Mouse (Mus musculus) CD4-positive, CD25-positive, alpha-beta regulatory T cell, adult 2 months (primary cell): Measurements from ENCODE around the gene Ndfip2.
A peak's percentile ranks its signal among the peaks of the same experiment; 100 is the strongest.

ENCODE experiments used
- DNase-seq: peaks from one replicate; pipeline ENCODE4 v3.0.0-alpha.2; 2012; ENCODE audit warnings: low read depth, low spot score

Ndfip2 gene

DNA sequence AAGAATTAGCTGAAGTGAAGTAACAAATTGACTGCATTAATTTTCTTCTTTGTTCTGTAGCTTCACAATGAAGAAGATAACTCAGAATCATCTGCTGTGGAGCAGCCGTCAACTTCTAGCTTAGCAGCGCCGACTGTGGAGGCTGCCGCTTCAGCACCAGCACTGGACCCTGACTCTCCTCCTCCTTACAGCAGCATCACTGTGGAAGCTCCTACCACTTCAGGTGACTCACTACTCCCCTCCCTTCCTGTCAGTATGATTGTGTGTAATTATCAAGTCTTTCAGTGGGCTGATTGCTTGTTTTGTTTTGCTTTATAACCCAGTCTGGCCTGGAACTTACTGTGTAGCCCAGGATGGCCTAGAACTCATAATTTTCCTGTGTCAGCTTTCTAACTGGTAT lies 29.2 kb downstream of the Ndfip2 start:
- DNase-seq: peak; percentile 22

DNA sequence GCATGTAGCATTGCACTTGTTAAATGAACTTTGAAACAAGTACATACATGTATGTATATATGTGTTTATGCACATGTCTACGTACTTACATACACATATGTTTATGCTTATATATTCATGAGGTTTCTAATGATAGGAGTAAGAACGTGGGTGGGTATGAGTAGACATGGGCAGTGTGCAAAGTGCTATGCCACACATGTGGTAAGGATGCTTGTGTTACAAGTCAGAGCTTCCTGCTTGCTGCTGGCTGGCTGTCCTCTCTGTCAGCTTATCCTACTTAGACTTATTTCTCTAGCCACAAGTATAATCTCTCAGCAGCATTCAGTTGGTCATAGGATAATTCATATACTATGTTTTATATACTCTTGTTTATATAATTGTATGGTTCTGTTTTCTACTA lies 29.6 kb downstream of the Ndfip2 start:
- DNase-seq: peak; percentile 30

DNA sequence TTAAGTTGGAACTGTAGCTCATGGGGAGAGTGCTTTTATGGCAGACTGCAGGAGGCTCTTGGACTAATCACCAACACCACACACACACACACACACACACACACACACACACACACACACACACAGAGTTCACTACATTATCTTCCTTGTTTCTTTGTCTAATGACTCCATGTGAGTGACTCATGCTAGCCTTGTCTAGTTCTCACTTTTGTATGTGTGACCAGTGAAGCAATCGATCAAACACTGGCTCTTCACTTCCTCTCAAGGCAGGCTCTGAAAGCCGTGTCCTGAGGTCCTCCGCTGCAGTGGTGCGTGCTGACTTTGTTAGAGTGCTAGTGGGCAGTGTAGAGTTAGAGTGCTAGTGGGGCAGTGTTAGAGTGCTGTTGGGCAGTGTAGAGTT lies 30.2 kb downstream of the Ndfip2 start:
- peak; percentile 19 for DNase-seq

DNA sequence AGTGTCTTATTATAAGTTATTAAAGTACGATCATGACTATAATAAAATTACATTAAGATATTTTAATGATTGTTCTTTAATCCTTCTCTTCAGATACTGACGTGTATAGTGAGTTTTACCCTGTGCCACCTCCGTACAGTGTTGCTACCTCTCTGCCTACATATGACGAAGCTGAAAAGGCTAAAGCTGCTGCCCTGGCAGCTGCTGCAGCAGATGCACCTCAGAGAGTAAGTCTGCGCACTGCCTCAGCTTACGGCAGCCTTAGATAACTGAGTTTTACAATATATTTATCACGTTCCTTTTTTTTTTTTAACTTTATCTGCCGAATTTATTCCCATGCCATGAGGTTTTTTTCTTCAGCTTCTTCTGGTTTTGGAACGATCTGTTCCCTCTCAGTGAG lies 33.8 kb downstream of the Ndfip2 start:
- DNase-seq: no peak

DNA sequence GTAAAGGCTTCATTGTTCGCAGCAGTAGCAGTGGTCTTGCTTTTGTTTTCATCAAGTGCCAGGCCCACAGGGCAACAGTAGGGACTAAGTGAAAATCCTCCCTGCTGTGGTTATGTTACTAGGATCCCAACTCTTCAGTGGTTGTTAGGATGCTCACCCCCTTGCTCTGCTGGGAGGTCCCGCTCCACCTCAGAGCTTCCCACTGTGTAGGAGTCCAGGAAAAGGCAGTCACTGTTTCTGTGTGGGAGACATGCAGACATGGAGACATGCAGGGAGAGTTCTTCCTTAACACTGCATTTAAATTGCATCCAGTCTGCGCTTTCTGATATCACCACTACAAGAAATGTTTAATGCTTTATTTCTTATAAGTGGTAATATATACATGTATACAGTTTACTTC lies 35.4 kb downstream of the Ndfip2 start:
- no peak for DNase-seq

DNA sequence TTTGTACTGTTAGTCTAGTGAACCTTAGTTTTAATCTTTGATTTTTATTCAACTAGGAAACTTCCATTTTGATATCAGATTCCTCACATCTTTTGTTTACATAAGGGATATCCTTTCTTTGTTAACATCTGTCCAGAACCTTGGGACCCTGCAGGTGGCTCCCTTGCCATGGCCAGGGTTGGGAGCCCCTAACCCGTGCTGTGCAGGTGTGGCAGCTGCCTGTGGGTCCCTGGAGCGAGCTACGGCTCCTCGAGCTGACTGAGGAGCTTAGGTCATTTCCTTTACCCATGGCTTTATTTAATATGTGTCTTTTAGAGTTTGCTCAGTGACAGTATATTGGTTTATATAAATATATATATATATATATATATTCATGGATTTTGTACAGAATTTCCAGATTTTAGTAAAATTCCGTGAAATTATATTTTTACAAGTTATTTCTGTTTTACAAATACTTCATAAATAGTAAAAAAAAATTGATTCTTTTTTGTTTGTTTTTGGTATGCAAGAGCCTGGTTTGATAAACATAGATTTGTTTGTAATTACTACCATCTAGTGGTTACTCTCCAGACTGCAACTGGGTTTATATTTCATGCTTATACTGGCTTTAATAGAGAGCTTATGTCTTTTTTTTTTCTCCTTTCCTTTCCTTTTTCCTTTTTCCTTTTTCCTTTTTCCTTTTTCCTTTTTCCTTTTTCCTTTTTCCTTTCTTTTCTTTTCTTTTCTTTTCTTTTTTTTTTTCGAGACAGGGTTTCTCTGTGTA lies 37.6 kb downstream of the Ndfip2 start:
- peak; percentile 80 for DNase-seq

DNA sequence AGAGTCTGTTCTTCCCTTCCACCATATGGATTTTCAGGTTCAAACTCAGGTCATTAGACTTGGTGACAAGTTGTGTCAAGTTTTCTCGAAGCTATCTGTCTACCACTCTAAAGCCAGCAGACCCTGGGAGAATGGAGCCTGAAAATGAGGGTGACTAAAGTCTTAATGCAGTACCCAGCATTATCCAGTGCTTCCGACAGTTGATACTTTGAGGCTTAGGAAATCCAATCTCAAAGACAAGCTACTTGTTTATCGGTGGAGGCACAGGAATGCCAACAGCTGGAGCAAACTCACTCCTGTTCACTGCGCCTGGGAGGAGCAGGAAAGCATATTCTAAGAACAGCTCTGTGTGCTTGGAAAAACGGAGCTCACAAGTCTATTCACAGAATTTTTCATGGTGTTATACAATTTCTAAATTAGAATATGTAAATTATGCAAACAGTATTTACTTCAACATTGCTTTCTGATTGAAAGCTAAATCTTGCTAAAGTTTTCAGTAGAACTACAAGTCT lies 41.4 kb downstream of the Ndfip2 start:
- DNase-seq: no peak

DNA sequence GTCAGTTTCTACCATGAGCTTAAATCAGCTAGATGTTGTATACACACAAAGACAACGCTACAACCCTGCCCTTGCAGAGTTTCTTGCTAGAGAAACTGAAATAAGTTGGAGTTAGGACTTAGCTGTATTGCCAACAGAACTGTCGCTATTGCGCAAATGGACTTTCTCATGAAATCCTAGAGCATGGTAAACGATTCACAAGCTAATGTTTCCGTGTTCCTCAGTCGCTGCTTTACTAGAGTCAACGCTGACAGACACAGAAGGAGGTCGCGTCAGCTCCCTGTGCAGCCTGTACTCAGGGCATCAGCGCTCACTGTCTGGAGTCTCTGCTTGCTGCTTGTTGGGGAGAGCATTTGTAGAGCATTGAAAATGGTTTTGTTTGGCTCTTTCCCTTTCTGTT lies 42.2 kb downstream of the Ndfip2 start:
- no peak for DNase-seq

DNA sequence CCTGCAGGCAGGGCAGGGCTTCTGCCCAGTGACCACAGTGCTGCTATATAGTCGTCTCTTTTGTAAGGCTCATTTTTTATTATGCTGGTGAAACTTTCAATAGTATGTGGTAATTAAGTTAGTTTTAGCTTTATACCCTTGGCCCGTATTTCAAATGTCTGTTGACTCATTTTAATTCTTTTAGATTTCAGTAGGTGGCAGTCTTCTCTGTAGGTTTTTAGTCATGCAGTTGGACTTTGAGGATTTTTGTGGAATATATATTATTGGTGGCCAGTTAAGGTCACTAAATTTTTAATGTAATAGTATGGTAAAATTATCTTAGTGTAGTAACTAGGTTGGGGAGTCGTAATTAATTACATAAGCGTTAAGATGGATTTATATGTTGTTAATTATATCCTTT lies 44.3 kb downstream of the Ndfip2 start:
- DNase-seq: no peak

DNA sequence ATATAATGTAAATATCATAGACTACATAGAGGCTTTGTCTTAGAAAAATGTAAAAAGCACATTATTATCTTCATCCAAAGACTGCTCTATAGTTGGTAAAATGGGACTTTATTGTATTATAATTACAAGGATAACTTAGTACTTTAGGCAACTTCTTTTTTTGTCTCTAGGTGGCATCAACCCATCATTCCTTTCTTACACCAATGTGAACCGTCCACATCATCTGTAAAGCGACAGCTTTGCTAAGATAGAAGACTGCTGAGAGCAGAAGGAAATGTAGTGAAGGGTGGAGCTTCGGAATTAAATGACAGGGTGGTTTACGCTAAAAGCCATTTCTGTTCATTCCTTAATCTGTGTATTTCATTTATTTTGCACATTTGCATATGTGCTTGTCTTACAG lies 49.3 kb downstream of the Ndfip2 start:
- DNase-seq: no peak

DNA sequence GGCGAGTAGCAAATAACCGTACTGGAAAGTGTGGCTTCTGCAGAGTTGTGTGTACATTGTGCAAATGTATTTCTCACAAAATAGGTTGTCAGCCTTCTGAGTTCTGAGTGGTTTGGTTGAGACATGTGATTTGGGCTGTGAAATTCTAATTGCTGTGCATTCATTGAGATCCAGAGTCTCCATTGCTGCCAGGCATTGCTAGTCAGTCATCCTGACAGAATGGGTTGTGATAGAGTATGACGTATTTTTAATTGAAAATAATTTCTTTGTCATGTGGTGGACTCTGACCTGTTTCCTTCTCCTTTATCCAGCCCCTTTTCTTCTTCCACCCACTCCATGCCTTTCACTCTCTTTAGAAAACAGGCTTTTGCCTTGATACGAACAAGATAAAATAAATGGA lies 54.0 kb downstream of the Ndfip2 start:
- no peak for DNase-seq

DNA sequence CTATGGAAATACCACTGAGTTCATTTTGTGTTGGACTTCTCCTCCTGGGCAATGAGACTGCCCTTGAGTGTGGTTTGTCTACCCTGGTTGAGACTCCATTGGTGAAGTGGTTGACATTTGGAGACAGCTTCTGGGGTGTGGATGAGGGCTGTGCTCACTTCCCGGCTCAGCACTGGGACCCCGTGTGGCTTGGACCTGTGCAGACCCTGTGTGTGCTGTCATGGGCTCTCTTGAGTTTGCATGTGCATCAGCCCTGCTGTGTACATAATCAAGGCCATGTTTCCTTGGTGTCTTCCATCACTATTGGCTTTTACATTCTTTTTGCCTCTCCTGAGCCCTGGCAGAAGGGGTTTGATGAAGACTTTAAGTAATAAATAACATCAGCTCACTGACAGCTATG lies 54.6 kb downstream of the Ndfip2 start:
- no peak for DNase-seq

DNA sequence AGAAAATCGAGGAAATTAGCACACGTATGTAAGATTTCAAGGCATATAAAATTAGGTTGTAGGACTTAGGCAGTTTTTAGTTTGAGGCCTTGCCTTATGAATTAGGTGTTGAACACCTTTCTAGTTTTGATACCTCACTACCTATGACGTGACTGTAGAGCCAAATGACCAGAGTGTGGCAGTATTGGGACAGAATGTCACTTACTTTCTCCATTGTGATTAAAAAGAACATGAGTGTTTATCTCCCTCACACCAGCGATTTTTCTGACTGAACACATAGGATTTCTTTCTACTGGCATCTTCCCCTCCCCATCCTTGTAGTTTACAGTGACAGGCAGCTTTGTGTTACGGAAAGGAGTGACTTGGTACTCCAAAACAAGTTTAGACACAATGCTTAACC lies 55.5 kb downstream of the Ndfip2 start:
- DNase-seq: no peak

DNA sequence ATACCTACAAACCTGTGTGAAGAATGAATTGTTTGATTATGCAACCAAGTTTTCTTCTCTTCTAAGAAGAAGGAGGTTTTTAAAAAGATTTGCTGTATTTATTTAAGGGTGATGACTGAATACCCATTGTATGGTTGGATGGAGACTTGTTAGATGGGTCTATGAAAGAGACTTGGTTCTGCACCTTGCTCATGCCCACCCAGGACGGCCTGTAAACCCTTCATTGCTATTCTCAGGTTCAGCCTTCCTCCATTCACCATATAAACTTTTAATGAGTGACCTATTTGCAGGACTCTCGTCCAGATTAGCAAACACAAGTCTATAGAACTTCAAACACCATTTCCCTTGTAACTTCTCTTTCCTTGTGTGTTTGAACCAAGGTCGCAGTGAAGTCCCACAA lies 63.3 kb downstream of the Ndfip2 start:
- DNase-seq: no peak

DNA sequence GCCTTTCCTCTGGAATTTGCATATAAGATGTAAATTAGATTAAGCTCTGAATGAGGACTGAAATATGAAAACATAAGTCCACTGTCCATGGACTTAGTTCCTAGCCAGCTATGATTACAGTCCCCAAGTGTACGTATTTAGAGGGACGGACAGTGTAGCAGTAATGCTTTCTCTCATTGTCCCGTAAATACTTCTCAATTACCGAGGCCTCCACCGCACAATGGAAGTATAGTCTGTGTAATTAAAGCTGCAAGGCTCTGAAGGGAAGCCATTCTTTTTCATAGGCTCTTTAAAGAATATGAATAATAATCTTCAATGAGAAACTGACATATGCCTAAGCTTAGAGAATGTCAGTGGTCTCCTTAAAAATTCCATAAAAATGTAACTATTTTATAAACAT lies 64.5 kb downstream of the Ndfip2 start:
- no peak for DNase-seq

DNA sequence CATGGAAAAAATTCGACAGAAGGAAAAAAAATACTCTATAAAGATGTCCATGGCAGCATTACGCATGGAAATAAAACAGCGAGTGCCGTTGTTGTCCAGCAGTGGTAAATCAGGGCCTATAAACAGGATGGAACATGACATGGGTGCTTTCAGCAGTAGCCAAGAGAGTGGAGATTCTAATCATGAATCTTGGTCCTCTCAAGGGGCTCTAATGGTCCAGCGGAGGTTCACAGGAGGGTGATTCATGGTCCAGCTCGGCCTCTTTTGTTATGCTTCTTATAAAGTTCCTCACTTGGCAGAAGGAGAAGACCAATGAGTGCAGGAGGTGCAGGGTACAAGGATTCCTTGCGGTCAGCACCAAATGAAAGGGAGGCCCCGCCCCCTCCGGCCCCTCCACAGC lies 65.1 kb downstream of the Ndfip2 start:
- DNase-seq: no peak

DNA sequence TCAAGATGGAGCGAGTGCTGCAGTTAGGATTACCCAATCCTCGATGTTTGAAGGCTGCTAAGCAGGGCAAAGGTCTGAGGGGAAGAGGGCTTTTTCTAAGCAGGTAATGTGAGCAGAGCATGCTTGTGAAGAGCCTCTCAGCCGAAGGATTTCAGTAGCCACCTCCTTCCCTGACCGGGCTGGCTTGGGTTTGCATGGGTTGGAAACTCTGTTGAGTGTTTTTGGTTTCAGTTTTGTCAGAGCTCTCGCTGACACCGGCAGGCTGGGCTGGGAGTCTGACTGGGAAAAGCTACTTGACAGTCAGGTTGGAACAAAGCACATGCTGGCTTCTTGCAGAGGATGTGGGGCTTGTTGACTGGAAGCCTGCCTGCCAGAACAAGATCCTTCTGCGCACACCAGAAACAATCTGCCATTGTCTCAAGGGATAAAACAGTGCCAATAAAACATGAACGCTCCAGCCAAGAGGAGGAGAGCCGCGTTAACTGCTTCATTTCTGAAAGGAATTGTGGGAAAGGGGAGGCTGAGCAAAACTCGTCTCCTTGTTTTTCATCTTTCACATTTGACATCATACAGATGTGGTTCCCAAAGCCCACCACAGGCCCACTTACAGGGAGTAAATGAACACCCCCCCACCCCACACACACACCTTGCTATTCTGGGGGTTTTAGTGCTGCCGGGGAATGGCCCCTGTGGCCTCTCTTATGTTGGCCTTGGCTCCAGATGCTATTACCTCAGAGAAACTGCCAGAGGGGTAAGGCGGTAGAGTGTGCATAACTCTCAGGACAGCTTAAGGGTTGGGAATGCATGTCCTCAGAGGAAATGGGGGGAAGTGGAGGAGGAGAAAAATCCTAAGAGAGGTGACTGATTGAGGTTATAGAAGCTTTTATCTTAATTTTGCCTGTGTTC lies 70.3 kb downstream of the Ndfip2 start:
- DNase-seq: peak; percentile 19

DNA sequence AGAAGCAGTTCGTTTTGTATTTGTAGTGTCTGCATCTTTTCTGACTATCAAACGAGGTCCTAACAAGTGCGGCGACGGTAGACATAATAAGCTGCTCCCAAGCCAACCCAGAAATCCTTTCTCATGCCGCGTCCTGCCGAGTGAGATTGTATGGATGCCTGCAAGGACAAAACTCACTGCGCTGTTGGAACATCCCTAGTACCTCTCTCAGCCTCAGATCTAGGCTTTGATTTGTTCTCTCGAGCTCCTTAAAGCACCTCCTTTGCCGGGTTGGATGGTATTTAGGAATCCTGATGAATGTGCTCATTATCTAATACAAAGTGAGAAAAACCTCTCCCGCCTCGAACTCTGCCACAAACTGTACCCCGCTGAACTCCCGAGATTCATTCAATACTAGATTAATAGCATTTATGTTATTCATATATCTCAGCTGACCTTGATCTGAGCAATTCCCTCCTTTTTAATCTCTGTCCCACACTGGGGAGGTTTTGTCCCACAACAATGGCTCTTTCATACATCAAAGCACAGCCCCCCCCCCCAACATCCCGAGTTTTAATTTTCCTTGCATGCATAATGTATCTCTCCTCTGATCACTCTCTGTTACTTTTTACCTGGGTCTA lies 75.2 kb downstream of the Ndfip2 start:
- DNase-seq: no peak

DNA sequence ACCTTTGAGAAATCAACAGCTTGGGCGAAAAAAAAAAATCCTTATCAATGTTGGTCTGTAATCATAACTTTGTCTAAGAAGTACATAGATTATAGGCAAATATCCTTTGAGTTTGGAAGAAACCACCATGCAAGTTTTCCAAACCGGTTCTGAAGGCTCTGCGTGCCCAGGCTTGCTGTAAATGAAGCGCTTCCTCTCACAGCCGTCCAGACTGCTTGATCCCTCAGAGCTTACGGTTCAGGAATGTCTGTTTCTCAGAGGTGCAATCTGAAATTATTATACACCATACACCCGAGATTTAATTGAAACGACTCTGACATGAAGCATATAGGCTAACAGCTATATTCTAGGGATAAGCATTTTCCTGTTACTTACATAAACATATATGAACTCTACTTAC lies 83.4 kb downstream of the Ndfip2 start:
- no peak for DNase-seq

DNA sequence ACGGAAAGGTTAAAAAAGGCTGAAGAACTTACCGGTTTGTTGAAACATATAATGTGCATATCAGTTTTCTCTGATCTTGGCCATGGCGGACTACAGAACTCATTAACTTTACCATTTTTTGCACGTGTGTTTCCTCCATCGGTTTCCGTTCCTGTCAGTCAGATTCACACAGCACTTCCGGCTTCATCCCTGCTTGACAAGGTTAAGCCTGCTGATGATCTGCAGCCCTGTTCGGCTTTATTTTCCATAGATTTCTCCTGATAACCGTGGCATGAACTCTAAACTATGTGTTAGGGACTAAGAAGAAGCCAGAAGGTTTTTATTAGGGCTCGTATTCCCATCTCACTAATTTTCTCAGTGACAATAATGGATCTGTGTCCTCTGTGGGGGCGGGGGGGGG lies 95.7 kb downstream of the Ndfip2 start:
- DNase-seq: no peak
